Mouse (Mus musculus): ENCODE measurements at regions not wholly inside any gene's neighbourhood (a gene's known extent, or its start where the extent isn't known, plus 50 kb on each side); places are given as distances from the start of the nearest gene placed in this dataset.

GRCm38 (mm10) chr13:53904471-53904870 is 151.0 kb downstream of the Drd1 start:
- no peak for ATAC-seq (replicated peaks; ENCODE audit: low read depth, poor library complexity, severe bottlenecking)

GRCm38 (mm10) chr13:53903626-53904025 is 151.9 kb downstream of the Drd1 start:
- ATAC-seq (replicated peaks; ENCODE audit: low read depth, poor library complexity, severe bottlenecking), result no peak

- no peak for ATAC-seq (replicated peaks; ENCODE audit: low read depth, poor library complexity, severe bottlenecking)
Measured at GRCm38 (mm10) chr13:53902831-53903230, 152.7 kb downstream of the Drd1 start.

- no peak for ATAC-seq (replicated peaks; ENCODE audit: low read depth, poor library complexity, severe bottlenecking)
Measured at GRCm38 (mm10) chr13:53900406-53901025, 155.0 kb downstream of the Drd1 start.

GRCm38 (mm10) chr13:53898351-53898750 is 157.2 kb downstream of the Drd1 start:
- no peak for ATAC-seq (replicated peaks; ENCODE audit: low read depth, poor library complexity, severe bottlenecking)

GRCm38 (mm10) chr13:53897176-53897575 is 158.3 kb downstream of the Drd1 start:
- no peak for ATAC-seq (replicated peaks; ENCODE audit: low read depth, poor library complexity, severe bottlenecking)

GRCm38 (mm10) chr13:53888411-53888810 is 167.1 kb downstream of the Drd1 start:
- ATAC-seq (replicated peaks; ENCODE audit: low read depth, poor library complexity, severe bottlenecking), result no peak

- ATAC-seq (replicated peaks; ENCODE audit: low read depth, poor library complexity, severe bottlenecking), result no peak
Measured at GRCm38 (mm10) chr13:53885756-53886155, 169.7 kb downstream of the Drd1 start.

- no peak for ATAC-seq (replicated peaks; ENCODE audit: low read depth, poor library complexity, severe bottlenecking)
Measured at GRCm38 (mm10) chr13:53883206-53883605, 172.3 kb downstream of the Drd1 start.

- no peak for ATAC-seq (replicated peaks; ENCODE audit: low read depth, poor library complexity, severe bottlenecking)
Measured at GRCm38 (mm10) chr13:53880466-53881250, 174.8 kb downstream of the Drd1 start.

GRCm38 (mm10) chr13:53875546-53875945 is 180.0 kb downstream of the Drd1 start:
- ATAC-seq (replicated peaks; ENCODE audit: low read depth, poor library complexity, severe bottlenecking), result no peak

- no peak for ATAC-seq (replicated peaks; ENCODE audit: low read depth, poor library complexity, severe bottlenecking)
Measured at GRCm38 (mm10) chr13:53865323-53865722, 190.2 kb downstream of the Drd1 start.

GRCm38 (mm10) chr13:53862336-53862735 is 193.2 kb downstream of the Drd1 start:
- ATAC-seq (replicated peaks; ENCODE audit: low read depth, poor library complexity, severe bottlenecking), result no peak

GRCm38 (mm10) chr13:53854196-53854595 is 201.3 kb downstream of the Drd1 start:
- ATAC-seq (replicated peaks; ENCODE audit: low read depth, poor library complexity, severe bottlenecking), result no peak

- ATAC-seq (replicated peaks; ENCODE audit: low read depth, poor library complexity, severe bottlenecking), result no peak
Measured at GRCm38 (mm10) chr13:53850146-53850545, 205.4 kb downstream of the Drd1 start.

- ATAC-seq (replicated peaks; ENCODE audit: low read depth, poor library complexity, severe bottlenecking), result no peak
Measured at GRCm38 (mm10) chr13:53846221-53846620, 209.3 kb downstream of the Drd1 start.

- no peak for ATAC-seq (replicated peaks; ENCODE audit: low read depth, poor library complexity, severe bottlenecking)
Measured at GRCm38 (mm10) chr13:53845786-53846185, 209.7 kb downstream of the Drd1 start.

GRCm38 (mm10) chr13:53825957-53826580 is 229.4 kb downstream of the Drd1 start:
- no peak for ATAC-seq (replicated peaks; ENCODE audit: low read depth, poor library complexity, severe bottlenecking)

GRCm38 (mm10) chr13:53822061-53822460 is 233.4 kb downstream of the Drd1 start:
- ATAC-seq (replicated peaks; ENCODE audit: low read depth, poor library complexity, severe bottlenecking), result no peak

GRCm38 (mm10) chr13:53815629-53816028 is 239.9 kb downstream of the Drd1 start:
- no peak for ATAC-seq (replicated peaks; ENCODE audit: low read depth, poor library complexity, severe bottlenecking)

- ATAC-seq (replicated peaks; ENCODE audit: low read depth, poor library complexity, severe bottlenecking), result no peak
Measured at GRCm38 (mm10) chr13:53814088-53814487, 241.4 kb downstream of the Drd1 start.

Data from common myeloid progenitor, adult 5-6 weeks (primary cell).